Mouse (Mus musculus) embryonic fibroblast, embryonic 13.5 days (primary cell): ENCODE results near the gene Ush1g.

ENCODE experiments used
- CTCF ChIP-seq: IDR thresholded peaks from 2 replicates; pipeline ENCODE4 v1.5.1; 2011; ENCODE audit warnings: mild to moderate bottlenecking, control low read depth, low read length, moderate library complexity, borderline replicate concordance; ENCODE audit not compliant: insufficient read depth
- POLR2A ChIP-seq: IDR thresholded peaks from 2 replicates; pipeline ENCODE4 v1.6.1; 2011; ENCODE audit warnings: low read depth, mild to moderate bottlenecking, control low read depth, low read length, moderate library complexity

DNA sequence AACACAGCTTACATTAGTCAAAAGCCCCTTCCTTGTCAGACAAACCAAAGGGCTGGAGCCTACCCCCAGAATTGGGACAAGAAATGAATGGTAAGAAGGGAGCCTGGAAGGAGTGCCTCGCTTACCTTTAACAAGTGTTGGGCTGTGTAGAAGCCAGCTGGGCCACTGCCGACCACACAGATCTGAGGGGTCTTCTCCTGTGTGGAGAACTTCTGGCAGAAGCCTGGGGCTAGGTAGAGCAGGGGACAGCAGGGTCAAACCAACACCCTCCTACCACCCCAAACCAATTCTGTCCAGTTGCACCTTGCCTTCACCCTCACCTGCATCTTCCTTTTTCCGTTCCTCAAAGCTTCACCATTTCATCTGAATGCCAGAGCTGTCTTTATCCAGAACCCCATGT lies 45.9 kb downstream of the Ush1g start:
- TF ChIP-seq CTCF, result no peak
- TF ChIP-seq POLR2A, result no peak
